Mouse (Mus musculus) liver, postnatal 0 days (tissue): ENCODE measurements around the gene Myl6b.

Source experiments
- CTCF ChIP-seq: sonication (generic); IDR thresholded peaks from 2 replicates; pipeline ENCODE4 v1.5.1; 2016; ENCODE audit warnings: antibody characterized with exemption, low read depth
- EP300 ChIP-seq: IDR thresholded peaks from 2 replicates; pipeline ENCODE4 v1.6.1; 2016; ENCODE audit warnings: antibody characterized with exemption, low read depth, mild to moderate bottlenecking

- TF ChIP-seq CTCF (no peak), EP300 (no peak)
These were observed 23.9 kb upstream of the Myl6b start for GRCm38 (mm10) chr10:128522351-128522750.
